Mouse (Mus musculus): Measurements from ENCODE around the gene Slco2b1.

Slco2b1 gene

DNA sequence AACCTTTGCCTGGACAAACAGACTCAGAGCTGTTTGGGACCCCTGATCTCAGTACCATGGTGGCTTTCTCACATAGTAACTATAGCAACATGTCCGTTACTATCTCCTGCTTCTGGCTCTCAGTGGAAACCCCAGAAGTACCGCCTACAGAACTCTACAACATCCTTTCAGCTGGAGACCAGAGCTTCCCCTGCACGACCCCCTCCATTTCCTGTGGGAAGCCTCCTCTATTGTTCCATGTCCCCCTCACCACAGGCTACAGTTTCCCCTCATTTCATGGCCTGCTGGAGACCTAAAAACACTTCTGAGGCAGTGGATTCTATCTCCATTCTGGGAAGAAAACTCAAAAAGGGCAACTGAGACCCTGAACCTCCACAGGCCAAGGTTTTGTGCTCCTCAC, 18.7 kb downstream of the Slco2b1 start:
- DNase-seq, result no peak

- DNase-seq, result no peak
These were observed 20.3 kb downstream of the Slco2b1 start for GRCm38 (mm10) chr7:99690819-99691218.

- DNase-seq, result no peak
These were observed 27.1 kb downstream of the Slco2b1 start for GRCm38 (mm10) chr7:99684086-99684485.

DNA sequence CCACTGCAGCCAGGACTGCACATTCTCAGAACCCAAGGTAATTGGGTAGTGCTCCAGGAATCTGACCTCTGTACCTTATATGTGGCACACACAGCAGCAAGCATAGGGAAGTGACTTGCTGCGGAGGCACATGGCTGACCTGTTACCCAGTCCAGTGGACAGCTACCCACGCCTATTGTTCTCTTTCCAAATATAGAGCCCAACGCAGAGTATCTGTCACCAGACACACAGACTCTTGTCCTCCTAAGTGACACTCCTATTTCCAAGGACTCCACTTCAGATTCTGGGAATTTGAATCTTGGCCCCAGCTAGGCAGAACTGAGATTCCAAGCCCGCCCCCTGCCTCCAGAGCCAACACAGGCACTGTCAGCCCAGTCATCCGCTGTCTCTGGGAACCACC, 30.4 kb downstream of the Slco2b1 start:
- peak; percentile 38 for DNase-seq

- DNase-seq, result peak; percentile 21
These were observed 36.2 kb downstream of the Slco2b1 start for GRCm38 (mm10) chr7:99674890-99675289.

DNA sequence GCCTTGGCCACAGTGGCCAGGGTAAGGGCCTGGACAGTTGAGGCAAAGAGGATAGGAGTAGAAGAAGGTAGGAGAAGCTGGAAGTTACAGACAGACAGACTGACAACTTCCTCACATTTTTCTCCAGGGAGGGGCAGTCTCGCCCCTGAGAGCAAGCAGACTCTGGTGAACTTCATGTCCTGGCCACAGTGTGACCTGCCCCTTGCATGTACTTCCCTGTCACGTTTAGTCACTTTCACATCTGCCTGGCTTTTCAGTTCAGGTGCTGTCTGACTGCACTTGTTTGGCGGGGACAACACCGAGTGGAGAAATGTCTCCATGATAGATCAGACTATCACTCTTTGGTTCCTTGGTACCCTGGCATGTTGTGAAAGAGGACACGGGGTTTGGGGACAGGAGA, 36.9 kb downstream of the Slco2b1 start:
- DNase-seq, result no peak

DNA sequence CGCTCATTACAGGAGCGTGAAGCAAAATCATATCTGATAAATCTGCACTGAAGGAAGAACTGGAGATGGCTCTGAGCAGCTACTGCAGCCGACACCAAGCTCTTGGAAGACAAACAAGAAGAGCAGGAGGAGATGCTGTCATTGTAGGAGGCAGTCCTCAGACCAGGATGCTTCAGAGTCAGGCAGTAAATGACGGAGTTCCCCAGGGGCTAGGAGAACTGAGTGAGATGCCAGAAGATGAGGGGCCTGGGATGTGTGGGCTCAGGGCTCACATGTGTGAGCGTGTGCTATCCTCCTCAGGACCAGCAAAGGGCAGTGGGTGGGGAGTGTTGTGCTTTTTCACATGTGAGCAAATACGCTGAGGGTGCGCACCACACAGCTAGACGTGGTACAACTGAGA, 38.0 kb downstream of the Slco2b1 start:
- DNase-seq, result no peak

DNA sequence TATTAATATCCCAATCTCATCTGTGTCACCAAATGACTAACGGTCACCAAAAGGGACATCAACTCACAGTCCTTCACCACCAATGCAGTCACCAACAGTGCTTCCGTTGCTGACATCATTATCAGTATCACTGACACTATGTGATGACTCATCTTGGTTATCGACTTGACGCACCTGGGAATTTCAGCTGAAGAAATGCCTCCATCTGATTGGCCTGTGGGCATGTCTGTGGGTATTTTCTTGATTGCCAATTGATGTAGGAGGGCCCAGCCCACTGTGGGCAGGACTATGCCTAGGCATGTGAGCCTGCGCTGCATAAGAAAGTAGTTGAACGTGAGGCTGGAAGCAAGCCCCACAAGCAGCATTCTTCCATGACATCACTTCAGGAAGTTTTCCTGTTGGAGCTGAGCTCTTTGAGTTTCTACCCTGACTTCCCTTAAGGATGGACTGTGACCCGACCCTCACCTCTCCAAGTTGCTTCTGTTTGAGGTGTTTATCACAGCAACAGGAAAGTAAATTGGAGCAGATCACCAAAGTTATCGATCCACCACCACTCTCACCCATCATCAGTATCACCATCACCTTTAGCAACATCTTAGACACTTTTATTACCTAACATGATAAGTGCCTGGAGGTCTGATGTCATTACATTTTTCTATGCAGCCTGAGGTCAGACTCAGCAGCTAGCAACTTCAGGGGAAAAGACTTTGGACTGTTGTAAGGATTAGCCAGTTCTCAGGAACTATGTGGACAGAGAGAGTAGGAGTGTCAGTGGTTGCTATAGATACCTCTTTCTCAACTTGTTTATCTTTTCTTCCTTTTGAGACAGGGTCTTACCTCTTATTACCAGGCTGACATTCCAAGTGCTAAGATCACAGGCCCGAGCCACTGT, 39.4 kb downstream of the Slco2b1 start:
- DNase-seq, result no peak

DNA sequence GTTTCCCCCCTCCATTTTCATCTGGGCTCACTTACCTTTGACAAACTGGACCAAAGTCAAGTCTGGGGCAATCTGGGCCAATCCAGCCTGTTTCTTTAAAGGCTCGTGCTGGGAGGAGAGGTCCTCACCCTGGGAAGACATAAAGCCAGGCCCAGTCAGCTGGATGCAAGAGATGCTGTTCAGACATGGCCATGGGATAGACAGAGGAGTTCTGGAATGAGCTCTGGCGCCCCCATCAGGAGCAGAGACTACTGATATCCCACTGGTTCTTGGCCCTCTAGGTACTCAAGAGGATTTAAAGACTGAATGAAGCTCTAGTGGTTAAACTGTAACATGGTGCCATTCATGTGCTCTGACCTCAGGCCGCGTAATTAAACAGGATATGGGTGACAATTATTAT, 40.2 kb downstream of the Slco2b1 start:
- DNase-seq, result no peak

DNA sequence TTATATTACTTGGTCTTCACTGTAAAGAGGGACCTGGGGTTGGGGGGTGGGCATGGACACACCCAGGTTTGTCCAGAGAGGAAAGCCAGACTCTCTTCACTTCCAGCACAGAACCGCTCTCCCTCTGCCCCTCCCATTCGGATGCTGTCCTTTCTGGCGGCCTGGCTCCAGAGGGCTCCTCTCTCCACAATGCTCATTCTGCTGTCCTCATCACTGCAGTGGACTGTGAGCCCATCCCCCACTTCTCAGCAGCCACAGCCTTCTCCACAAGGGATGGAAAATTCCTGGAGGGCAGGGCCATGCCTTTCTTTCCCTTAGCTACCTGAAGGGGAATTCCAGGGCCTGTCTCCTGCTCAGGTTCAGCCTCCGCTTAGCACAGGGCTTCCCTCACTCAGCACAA, 42.3 kb downstream of the Slco2b1 start:
- DNase-seq, result peak; percentile 30

GRCm38 (mm10) chr7:99667096-99667495, 44.0 kb downstream of the Slco2b1 start:
- no peak for DNase-seq

GRCm38 (mm10) chr7:99665731-99666452, 45.2 kb downstream of the Slco2b1 start:
- DNase-seq, result no peak

GRCm38 (mm10) chr7:99664571-99665485, 46.3 kb downstream of the Slco2b1 start:
- DNase-seq, result peak; percentile 13

GRCm38 (mm10) chr7:99663507-99664220, 47.5 kb downstream of the Slco2b1 start:
- no peak for DNase-seq

- DNase-seq, result no peak
These were observed 48.8 kb downstream of the Slco2b1 start for GRCm38 (mm10) chr7:99662311-99662710.

DNA sequence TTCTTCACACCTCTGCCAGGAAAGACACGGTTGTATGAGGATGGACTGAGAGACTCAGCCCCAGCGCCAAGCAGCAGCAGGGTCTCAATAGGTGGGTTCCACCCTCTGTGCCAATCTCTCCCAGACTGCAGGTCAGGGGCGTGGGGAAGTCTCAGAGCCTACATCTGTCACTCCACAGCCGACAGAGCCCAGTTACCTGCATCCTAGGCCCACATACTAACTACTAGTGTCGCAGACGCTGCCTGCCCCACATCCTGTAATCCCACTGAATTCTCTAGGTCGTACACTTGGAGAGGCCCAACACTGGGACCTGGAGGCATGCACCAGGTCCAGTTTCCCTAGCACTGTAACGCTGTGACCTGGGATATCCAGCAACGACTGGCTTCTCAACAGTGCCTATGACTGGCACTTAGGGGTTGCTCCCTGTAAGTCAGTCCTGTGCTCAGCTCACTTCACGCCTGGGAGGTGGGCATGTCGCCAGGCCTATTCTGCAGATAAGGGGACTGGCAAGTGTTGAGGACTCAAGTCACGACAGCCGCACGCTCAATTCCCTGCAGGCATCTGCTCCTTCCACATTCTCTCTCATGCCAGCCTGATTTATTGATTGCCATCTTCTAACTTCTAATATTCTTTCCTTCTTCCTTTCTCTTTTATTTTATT, 49.4 kb downstream of the Slco2b1 start:
- no peak for DNase-seq

DNA sequence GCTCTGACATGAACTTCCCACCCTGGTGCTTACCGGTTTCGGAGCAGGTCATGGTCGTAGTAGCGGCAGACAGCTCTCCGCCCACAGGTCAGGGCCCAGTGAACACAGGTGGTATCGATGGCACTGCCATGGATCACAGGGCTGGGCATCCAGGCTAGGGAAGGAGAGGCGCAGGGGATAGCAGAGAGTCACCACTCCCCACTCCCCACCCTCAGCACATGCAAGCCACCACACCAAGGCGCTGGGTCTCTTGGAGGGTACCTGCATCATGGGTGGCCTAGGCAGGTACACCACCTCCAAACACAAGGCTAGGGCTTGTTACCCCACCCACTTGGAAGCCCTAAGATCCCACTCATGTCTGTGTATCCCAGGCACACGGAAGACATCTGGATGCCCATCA, 50.1 kb downstream of the Slco2b1 start:
- DNase-seq, result no peak

DNA sequence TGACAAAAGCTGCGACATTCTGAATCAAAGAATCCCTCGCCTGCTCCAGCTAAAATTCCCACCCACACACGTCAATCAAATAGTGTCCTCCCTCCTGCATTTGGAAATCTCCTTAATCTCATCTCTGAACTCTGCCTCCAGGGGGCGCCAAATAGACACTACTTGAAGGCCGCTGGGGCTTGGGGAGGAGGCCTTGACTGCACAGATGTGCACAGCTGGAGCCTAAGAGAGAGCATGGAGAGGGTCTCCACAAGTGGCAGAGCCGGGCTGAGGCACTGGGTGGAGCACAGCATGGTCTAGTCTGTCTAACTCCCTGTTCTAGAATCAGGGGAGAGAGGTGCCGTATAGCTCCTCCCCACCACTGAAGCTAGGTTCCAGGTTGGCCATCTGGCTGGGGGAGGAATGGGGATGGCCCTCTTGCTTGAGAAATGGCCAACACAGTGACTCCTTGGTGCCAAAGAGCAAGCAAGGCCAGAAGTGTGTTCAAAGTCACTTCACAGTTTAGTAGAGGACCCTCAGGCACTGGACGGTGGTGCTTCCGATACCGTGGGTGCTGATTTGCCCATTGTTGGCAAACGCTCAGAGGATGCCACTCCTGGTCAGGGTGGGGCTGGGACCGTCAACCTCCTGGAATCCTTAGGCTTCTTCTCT, 51.6 kb downstream of the Slco2b1 start:
- peak; percentile 50 for DNase-seq

DNA sequence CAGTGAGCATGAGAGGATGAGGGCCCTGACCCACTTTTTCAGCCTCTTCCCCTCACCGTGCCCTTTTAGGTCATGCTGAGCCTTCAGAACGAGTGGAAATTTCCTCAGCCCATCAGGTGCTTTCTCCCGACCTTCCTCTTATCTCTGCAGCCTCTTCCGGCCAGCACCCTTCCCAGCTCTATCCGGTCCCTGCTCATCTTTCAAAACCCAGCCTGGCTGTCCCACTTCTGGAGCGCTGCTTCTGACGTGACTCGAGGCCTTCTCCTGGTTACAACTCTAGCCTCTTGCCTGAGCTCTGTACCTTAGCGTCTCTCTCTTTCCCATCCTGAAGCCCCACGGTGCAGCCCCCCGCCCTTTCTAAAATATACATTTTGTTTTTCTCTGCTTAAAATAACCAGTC, 56.9 kb downstream of the Slco2b1 start:
- no peak for DNase-seq

- DNase-seq, result no peak
These were observed 61.6 kb downstream of the Slco2b1 start for GRCm38 (mm10) chr7:99649585-99649984.

GRCm38 (mm10) chr7:99648623-99649022, 62.5 kb downstream of the Slco2b1 start:
- DNase-seq, result no peak

All from kidney, adult 11 months (tissue).